Mouse (Mus musculus) c-Kit-negative CD71-positive TER-119-positive erythroid progenitor cells, embryonic 14.5 days (primary cell): ENCODE results near the gene Gm4881.

Experiments used
- DNase-seq: peaks from one replicate; pipeline ENCODE4 v3.0.0-alpha.2; 2013; ENCODE audit warnings: low read depth, low spot score

The Gm4881 gene

DNA sequence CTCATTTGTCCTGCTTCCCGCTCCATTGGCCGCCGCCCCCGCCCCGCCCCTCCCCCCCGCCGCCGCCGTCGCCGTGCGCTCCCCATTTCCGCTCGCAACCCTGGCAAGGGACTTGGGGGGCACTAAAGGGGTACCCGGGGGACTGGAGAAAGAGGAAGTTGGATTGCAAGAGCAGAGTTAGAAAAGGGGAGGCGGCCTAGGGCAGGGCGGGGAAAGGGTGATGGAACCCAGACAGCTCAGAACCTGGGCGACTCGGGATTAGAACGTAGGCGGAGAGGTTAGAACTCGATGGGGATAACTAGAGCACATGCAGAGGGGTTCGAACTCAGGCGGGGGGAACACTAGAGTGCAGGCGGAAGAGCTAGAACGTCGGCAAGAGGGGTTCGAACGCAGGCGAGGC is 10.2 kb upstream of the Gm4881 start:
- no peak for DNase-seq

DNA sequence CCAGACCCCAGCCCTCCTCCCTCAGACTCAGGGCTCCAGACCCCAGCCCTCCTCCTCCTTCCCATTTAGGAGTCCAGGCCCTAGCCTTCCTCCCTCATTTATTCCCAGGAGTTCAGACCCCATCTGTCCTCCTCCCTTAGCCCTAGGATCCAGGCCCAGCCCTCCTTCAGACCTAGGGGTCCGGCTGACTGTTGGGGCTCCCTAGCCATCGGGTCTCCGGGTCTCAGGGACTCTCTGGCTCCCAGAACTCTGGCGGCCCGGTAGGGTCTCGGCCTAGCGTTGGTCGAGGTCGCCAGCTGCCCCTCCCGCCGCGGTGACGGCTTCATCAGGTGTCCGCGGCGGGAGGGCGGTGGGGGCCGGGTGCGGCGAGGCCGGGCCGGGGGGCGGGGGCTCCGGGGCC is 9.7 kb upstream of the Gm4881 start:
- no peak for DNase-seq

DNA sequence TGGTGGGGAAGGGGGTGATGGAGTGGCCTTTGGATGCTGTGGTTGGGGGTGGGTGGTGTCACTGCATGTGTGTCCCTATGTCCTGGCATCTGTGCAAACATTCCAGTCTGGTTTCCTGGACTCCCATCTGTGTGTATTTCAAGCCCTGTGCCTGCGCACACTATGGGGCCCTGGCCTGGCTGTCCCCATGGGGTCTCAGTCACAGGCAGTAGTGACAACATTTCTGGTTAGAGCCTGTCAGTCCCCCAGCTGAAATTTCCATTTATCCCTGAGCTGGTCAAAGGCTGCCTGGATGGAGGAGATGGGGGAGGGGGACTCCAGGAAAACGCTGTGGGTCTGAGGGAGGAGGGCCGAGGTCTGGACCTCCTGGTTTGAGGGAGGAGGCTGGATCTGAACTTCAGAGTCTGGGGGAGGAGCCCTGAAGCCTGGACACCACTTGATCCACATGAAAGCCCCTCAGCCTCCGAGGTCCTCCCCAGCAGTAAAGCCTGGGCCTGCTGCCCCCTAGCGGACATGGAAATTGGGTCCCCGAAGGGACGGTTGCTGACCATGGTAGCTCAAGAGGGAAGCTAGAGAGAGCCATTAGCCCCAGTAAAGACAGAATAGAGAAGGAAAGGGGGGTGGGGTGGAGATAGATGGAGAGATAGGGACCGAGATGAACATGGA is 5.8 kb upstream of the Gm4881 start:
- DNase-seq: no peak

DNA sequence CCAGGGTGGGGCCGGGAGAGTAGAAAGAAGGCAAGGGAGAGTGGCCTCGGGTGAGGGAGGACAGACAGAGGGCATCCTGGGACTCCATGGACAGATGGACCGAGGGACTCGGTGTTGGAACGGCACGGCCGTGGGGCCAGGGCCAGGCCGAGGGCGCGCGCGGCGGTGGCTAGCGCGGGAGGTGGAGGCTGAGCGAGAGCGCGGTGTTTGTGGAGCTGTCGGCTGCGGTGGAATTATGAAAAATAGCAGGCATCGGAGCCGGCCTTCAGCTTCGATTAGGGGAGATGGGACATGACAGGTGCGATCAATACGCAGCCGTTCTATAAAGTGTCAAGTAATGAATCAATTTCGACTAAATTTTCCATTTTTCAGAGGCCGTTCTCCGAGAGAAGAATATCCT is 4.5 kb upstream of the Gm4881 start:
- DNase-seq: no peak

DNA sequence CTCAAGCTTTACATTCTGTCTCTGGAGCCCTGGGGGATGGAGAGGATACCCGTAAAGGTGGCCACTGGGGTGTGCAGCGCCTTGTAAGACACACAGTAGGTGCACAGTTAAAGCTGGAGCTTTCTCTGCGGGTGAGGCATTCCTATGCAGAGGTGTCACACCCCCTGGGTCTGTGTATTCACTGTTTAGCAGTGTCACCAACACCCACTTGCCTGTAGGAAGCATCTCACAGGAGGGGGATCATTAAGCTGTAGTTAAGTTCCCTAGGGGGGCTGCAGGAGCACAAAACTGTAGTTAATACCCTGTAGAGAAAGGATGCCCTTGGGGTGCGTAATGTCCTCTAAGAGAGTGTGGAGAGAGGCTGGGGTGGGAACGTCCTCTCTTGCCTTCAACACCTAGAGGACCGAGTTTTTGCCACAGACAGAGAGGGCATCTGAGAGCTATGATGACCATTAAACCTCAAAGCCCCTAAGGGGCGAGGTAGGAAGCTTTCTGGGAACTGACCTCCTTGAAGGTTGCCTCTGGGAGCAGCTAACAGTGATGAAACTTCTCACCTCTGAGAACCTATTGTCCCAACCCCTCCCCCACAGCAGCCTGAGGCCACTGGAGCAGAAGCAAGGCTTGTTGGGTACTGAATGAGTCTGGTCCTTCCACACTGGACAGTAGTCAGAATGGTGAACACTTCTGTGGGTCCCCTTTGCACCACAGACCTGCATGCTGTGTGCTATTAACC is 3.2 kb upstream of the Gm4881 start:
- DNase-seq: no peak

DNA sequence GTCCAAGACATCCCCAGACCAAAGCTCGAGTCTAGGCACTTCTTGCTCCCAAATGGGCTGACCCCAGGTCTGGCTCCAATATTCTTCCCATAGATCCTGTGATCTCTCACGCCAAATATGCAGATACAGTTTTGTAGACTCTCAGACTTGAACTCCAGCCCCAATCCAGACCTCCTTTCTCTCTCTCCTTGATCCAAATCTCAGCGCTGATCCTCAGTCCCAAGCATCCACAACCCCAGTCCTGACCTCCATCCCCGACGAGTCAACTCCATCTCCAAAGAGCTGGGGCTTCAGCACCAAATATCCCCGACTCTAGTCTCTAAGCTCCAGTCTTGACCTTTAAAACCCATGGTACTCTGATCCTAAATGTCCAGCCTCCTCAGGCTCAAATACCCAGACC is 653 bp downstream of the Gm4881 start:
- DNase-seq: no peak

DNA sequence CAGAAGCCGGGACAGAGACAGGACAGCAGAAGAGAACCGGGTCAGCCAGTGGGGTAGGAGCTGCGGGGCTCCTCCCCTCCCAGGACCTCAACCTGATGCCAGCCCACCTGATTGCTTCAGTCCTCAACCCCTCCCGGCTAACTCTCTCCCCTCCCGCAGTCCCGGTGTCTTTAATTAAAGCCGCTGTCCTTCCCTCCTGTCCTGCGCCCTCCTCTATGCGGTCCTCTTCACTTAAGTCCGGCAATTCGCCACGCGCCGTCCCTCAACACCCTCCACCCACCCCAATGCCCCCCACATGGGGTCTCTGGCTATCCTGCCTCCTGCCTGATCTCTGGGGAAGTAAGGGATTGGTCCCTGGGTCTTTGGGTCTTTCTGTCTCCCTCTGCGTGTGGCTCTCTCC is 12.6 kb downstream of the Gm4881 start:
- DNase-seq: no peak

DNA sequence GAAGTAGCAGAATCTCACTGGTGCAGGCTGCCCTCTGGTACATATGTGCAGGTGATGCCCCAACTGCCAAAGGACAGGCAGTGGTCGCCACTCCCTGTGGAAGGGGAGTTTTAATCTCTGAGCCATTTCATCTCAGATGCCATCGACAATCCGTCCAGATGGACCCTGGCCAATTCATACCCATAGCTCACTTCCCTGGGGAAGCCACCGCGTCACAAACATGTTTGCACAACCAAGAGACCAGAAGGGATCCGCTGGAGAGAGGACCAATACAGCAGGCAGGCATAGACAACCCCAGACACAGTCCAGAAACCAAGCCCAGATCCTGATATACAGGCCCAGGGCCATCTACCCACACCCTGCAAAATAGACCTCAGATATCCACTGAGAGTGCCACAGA is 13.8 kb downstream of the Gm4881 start:
- no peak for DNase-seq

DNA sequence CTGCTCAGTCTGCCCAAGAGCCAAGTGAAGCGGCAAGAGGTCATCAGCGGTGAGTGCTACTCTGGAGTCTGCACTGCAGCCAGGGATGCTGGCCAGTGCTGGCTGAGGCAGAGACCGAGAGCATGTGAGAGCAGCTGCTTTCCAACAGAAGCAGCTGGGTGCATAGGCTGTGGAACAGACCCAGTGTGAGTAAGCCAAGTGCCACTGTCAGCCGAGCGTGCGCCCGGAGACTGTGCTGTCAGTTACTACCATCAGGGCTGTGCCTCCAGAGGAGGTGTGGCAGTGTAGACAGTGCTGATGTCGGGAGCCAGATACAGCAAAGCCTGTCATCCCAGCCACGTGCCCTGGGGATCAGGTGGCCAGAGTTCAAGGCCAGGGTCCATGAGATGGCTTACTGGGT is 24.6 kb downstream of the Gm4881 start:
- no peak for DNase-seq

DNA sequence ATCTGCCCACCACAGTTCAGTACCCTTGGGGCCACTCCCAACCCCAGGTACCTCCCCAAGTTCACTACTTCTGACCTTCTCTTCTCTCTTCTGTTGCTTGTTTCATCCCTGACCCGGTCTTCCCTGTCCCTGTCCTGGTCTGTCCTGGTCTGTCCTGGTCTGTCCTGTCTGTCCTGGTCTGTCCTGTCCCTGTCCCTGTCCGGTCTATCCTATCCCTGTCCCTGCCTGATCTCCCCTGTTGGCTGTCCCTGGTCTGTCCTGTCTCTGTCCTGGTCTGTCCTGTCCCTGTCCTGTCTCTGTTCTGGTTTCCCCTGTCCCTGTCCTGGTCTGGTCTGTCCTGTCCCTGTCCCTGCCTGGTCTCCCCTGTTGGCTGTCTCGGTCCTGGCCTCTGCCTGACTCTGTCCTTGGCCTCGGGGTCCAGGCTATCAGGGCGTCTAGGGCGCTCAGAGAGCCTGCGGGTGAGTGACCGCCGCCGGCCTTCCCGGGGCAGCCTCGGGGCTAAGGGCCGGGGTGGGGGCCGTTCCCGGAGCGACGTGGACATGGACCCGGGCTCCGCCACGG is 25.5 kb downstream of the Gm4881 start:
- no peak for DNase-seq

DNA sequence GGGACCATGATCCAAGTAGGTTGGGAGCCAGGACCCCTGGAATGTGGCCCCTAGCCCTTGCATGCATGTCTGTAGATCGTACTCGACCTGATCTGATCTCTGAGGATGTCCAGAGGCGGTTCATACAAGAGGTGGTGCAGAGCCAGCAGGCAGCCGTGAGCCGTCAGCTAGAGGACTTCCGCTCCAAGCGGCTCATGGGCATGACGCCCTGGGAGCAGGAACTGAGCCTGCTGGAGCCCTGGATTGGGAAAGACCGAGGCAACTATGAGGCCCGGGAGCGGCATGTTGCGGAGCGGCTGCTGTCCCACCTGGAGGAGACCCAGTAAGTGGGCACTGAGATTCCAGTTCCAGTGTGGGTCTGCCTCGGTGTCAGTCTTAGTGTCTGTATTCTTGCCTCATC is 31.8 kb downstream of the Gm4881 start:
- no peak for DNase-seq

DNA sequence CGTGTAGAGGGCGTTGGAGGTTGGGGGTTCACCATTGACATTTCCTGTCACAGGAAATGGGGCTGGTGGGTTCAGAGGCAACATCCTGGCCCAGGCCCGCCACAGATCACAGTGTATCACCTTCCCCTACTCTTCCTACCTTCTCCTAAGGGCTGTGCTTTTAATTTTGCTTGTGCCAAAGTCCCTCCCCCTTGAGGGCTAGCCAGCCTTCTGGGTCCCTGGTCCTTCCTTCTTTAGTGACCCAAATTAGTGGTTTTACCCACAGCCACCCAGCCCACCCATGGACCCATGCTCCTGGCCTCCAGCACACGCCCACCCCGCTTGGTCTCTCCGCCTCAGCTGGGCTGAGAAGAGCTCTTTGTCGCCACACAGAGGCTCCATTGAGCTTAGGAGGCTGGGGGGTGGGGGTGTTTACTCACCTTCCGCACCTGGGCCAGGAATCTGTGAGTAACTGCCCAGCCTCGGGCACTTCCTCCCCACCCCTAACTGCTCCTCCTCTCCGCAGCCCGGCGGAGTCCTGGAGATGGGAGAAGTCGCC is 37.0 kb downstream of the Gm4881 start:
- DNase-seq: no peak

DNA sequence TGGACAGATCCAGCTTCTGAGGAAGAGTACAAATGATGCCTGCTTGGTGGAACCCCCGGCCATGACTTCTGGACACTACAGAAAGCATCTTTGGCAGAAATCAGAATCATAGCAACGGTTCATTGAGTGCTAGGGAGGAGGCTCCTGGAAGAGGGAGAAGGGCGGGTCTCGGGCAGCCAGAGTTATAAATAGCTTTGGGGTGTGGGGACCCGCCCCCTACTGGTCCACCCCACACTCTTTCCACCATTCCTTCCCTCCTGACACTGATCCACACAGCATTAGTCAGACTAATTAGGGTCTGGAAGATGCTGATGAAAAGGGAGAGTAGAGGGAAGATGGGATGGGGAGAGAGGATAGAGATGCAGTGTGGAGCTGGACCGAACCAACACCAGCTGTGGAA is 37.7 kb downstream of the Gm4881 start:
- DNase-seq: no peak

DNA sequence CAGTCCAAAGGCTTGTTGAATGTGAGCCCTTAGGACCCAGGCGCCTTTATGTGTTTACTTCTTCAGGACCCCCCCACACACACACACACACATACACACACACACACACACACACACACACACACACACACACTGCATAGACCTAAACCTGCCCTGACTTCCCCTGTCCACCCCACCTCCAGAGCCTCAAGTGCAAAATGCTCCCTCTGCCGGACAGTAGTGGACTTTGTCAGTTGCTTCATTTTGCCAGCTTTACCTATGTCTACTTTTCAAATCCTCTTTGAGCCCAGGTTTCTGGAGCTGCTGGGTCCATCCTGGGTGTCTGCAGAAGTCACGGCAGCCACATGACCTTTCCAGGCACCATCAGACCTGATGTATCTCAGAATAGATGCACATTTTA is 39.4 kb downstream of the Gm4881 start:
- peak; percentile 76 for DNase-seq

DNA sequence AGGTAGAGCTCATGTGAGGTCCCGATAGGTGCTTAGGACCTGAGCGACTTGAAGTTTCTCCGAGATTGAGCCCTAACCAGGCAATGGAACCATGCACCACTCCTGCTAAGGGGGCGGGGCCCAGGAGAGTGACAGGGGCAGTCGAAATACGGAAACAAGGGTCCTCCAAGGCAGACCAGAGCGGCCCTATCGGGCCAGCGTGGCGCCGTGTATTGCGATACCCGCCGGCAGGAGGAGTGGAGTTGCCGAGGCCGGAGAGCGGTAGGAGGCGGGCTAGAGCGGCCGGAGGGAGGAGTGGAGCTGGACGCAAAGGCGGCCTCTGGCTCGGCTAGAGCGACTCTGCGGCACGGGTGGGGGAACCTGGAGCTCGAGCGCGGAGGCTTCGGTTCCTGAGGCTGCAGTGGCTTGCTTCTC is 40.2 kb downstream of the Gm4881 start:
- peak; percentile 92 for DNase-seq

DNA sequence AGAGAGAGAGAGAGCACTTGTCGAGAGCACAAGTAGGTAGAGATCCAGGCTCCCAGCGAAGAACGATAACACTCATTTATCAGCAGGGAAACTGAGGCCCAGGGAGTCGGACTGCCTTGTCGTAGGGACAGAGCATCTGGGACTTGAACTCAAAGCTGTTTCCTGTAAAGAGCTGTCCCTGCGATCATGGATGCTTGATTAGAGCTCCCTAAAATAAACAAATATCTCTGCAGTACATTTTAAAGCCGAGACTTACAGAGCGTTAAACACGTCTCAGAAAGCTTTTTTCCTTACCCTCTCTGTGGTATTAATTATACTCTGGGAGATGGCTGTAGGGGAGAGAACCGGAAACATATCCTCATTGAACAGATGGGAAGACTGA is 40.9 kb downstream of the Gm4881 start:
- DNase-seq: peak; percentile 39

DNA sequence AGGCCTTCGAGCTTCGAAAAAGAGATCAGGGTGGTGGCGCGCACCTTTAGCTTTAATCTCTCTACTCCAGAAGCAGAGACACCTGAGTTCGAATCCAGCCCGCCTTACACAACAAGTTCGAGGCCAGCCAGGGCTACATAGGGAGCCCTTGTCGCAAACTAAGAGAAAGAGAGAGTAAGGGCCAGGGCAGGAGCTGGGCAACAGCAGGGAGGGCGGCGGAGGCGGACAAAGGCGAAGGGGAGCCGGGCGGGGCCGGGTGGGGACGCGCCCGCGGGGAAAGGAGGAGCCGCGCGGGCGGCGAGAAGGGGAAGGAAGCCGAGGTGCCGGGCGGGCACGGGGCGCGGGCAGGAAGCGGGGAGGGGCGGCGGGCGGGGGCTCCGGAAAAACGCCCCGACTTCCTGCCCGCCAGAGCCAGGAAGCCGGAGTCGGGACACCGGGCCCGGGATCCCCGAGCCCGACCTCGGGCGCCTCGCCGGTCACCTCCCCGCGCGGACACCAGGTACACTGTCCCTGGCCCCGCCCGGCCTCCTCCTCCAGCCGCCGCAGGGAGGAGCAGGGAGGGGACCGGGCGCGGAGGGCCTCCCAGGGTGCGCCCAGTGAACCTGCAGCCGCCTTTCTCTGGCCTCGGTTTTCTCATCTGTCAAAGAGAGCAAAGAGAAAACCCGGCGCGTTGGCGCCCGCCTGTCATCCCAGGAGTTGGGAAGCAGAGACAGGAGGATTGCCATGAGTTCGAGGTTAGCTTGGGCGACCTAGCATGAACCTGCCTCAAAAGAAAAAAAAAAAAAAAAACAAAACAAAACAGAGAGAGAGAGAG is 41.5 kb downstream of the Gm4881 start, which contains the start of gene Arhgef1:
TSS of gene Arhgef1 (plus strand) at position 283 of the 814 bp plus-strand sequence.
- DNase-seq: peak; percentile 69

DNA sequence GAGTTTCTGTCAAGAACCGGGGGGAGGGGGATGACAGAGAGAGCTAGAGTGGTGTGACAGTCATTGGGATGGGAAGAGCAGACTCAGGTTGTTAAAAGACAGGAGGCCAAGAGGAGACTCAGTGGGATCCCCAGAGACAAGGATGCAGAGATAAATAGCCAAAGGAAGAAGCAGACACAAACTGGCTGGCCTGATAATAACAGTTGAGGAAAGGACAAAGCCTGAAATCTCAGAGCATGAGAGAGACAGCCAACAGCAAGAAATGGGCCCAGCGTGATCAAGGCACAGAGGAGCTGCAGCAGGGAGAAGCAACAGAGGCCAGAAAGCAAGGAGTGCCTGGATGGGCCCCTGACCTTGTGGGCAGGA is 42.0 kb downstream of the Gm4881 start:
- DNase-seq: no peak

DNA sequence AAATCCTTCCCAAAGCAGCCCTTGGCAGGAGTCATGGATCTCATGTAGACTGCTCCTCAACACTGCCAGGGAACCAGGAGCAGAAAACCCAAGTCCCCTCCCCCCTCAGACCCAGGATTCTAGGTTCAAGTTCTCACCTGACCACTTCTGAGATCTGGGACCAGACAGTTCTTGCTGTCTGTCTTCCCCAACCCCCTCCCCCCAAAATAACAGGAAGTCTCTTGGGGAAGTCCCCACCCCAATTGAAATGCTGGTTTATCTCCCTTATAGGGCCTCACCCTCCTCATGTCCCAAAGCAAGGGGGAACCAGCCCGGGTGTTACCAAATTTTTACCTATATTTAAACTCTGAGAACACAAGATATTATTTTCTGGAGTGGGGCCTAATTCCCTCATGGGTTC is 42.5 kb downstream of the Gm4881 start:
- no peak for DNase-seq

DNA sequence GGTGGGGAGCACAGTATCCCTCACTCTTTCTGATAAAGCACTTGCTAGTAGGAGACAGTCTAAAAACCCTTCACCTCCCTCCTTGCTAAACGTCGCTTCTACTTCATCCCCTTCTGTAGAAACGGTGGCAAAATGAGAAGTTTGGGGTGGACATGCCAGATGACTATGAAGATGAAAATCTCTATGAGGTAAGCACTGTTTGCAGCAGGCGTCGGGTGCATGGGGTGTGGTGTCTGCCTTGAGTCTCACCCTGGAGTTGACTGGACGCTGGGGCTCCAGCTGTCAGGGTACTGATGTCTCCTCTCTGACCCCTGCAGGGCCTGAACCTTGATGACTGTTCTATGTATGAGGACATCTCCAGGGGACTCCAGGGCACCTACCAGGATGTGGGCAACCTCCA is 43.2 kb downstream of the Gm4881 start:
- DNase-seq: no peak

DNA sequence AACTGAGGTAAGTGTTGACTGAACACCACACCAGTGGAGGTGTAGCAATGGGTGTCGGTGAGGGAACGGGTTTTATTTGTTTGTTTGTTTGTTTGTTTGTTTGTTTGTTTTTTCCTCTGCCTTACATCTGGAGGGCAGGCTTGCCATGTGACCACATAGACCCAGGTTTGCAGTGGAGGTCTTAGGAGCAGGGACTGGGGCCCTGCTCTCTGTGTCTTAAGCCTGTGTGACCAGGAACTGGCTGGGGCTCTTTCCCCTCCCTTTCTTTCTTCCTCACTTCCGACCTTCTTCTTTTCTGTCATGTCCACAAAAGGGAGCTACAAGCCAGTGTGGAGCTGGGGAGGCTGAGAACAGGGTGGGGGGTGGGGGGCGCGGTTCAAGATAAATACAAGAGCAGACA is 46.3 kb downstream of the Gm4881 start:
- no peak for DNase-seq

DNA sequence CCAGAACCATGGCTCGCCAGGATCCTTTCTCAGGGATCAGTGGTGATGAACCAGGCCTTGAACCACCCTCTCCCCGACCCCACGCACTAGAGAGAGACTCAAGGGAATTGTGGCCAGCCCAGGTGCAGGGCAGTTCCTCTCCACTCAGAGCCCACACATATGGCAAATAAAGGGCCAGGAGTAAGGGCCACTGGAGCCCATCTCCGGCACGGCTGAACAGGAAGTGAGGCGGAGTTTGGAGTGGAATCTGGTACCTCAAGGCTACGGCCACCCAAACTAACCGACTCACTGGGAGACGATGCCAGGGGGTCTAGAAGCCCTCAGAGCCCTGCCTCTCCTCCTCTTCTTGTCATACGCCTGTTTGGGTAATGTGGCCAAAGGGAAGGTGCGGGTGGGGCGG is 47.1 kb downstream of the Gm4881 start, which contains the start of gene Cd79a:
TSS of gene Cd79a (plus strand) at position 158 of the 400 bp plus-strand sequence.
- no peak for DNase-seq
